Mouse (Mus musculus): ENCODE measurements around the gene Gmeb1. TPM values are rescaled to one million over a fixed set of nuclear protein-coding genes. Genes with fewer than 3 reads are reported as not detected.
"Not testable (repeated sequence)": the region's sequence is repeated elsewhere in the genome, so short reads cannot be mapped to it uniquely, and the experiment has no call there.

The Gmeb1 gene
- polyA plus RNA-seq (2014; fragmentation: Nextera tagmentation; extraction: Ambion mirVana): 34.2 and 37.4 TPM in 2 replicates

GRCm38 (mm10) chr4:132261514-132262357 is at the start of gene Gmeb1:
Gene Gmeb1, minus strand, starts transcription at chr4:132261602.
- Histone ChIP-seq H3K27ac (ENCODE audit: low read length) (peak within 1 kb of the TSS; percentile 94), H3K27me3 (ENCODE audit: control insufficient read depth, insufficient read depth, low read length) (no peaks in the 10 kb centered on the region), H3K36me3 (ENCODE audit: control insufficient read depth, insufficient read depth, low read length) (no peaks in the 10 kb centered on the region), H3K4me3 (ENCODE audit: low read depth, low read length) (peak within 1 kb of the TSS; percentile 60), H3K9ac (replicated peaks; ENCODE audit: low read depth, low read length) (peak within 1 kb of the TSS; percentile 91), H3K4me2 (replicated peaks; ENCODE audit: low read depth, low read length) (peak within 1 kb of the TSS; percentile 90), H3K4me1 (ENCODE audit: control insufficient read depth, insufficient read depth, low read length) (peaks cover 8% of the 10 kb centered on the region; the same call in 1 of the 2 replicates), H3K9me3 (ENCODE audit: control insufficient read depth, low read depth, low read length) (no peaks in the 10 kb centered on the region)
- WGBS: 12% methylated on average over 44 of the region's 49 CpGs
- peak; percentile 92 for ATAC-seq (ENCODE audit: insufficient number of reproducible peaks, insufficient read depth, low FRiP score, low read depth)

- no peak for ATAC-seq (ENCODE audit: insufficient number of reproducible peaks, insufficient read depth, low FRiP score, low read depth)
- Histone ChIP-seq H3K9me3 (ENCODE audit: control insufficient read depth, low read depth, low read length) (no peaks in the 10 kb centered on the region), H3K4me2 (replicated peaks; ENCODE audit: low read depth, low read length) (peak overlapping the region; percentile 65), H3K36me3 (ENCODE audit: control insufficient read depth, insufficient read depth, low read length) (peaks cover 30% of the 10 kb centered on the region), H3K4me3 (ENCODE audit: low read depth, low read length) (peak overlapping the region; percentile 89), H3K27ac (ENCODE audit: low read length) (0 out of 2 replicates have a peak overlapping the region, but pooled peaks have one; percentile 93), H3K27me3 (ENCODE audit: control insufficient read depth, insufficient read depth, low read length) (no peaks in the 10 kb centered on the region), H3K4me1 (ENCODE audit: control insufficient read depth, insufficient read depth, low read length) (0 out of 2 replicates have a peak, but pooled peaks cover 4% of the 10 kb centered on the region), H3K9ac (replicated peaks; ENCODE audit: low read depth, low read length) (peak overlapping the region; percentile 94)
- 31% methylated on average over 10 of the region's 10 CpGs for WGBS
Measured at GRCm38 (mm10) chr4:132309849-132310472, 48.6 kb upstream of the Gmeb1 start.

- H3K27me3 ChIP-seq (ENCODE audit: control insufficient read depth, insufficient read depth, low read length): no peaks in the 10 kb centered on the region
- H3K4me1 ChIP-seq (ENCODE audit: control insufficient read depth, insufficient read depth, low read length): 0 out of 2 replicates have a peak, but pooled peaks cover 4% of the 10 kb centered on the region
- peak overlapping the region; percentile 89 for H3K4me3 ChIP-seq (ENCODE audit: low read depth, low read length)
- H3K9me3 ChIP-seq (ENCODE audit: control insufficient read depth, low read depth, low read length): no peaks in the 10 kb centered on the region
- WGBS: 2% methylated on average over 15 of the region's 15 CpGs
- peaks cover 29% of the 10 kb centered on the region for H3K36me3 ChIP-seq (ENCODE audit: control insufficient read depth, insufficient read depth, low read length)
- peak overlapping the region; percentile 65 for H3K4me2 ChIP-seq (replicated peaks; ENCODE audit: low read depth, low read length)
- ATAC-seq (ENCODE audit: insufficient number of reproducible peaks, insufficient read depth, low FRiP score, low read depth): no peak
- peak overlapping the region; percentile 94 for H3K9ac ChIP-seq (replicated peaks; ENCODE audit: low read depth, low read length)
- H3K27ac ChIP-seq (ENCODE audit: low read length): peak overlapping the region; percentile 93
Measured at GRCm38 (mm10) chr4:132309140-132309848, 47.9 kb upstream of the Gmeb1 start.

DNA sequence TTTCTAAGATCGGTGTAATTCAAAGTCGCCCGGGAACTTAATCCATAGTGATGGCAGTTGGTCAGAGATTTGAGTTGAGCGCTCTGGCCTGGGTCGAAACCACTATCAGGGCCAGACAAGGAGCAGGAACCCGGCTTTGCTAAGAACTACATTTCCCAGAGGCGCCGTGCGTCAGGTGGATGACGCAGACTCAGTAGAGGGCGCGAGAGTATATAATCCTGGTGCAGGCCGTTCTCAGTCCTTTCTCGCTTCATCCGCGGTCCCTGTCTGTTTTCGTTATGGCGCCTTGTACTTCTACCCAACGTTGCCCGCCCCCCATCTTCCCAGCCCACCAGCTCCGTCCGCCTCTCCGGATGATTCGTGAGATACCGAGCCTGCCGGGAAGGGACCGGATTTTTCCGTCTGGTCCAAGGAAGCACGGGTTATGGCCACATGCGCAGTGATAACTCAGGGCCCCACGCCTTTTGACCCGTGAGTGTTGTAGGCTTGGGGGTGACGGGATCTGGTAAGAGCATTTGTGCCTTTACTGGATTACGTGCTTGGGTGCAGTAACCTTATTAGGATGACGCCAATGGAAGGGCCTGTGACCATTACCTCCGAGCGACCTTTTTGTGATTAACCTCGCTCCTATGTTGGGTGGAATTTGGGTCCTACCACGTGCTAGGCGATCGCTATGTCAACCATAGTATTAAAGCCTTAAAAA is 47.2 kb upstream of the Gmeb1 start:
- peak overlapping the region; percentile 94 for H3K9ac ChIP-seq (replicated peaks; ENCODE audit: low read depth, low read length)
- peak; percentile 90 for ATAC-seq (ENCODE audit: insufficient number of reproducible peaks, insufficient read depth, low FRiP score, low read depth)
- peak overlapping the region; percentile 93 for H3K27ac ChIP-seq (ENCODE audit: low read length)
- peak overlapping the region; percentile 89 for H3K4me3 ChIP-seq (ENCODE audit: low read depth, low read length)
- under 1% methylated on average over 41 of the region's 41 CpGs for WGBS
- no peaks in the 10 kb centered on the region for H3K9me3 ChIP-seq (ENCODE audit: control insufficient read depth, low read depth, low read length)
- peak overlapping the region; percentile 65 for H3K4me2 ChIP-seq (replicated peaks; ENCODE audit: low read depth, low read length)
- H3K27me3 ChIP-seq (ENCODE audit: control insufficient read depth, insufficient read depth, low read length): no peaks in the 10 kb centered on the region
- 0 out of 2 replicates have a peak, but pooled peaks cover 4% of the 10 kb centered on the region for H3K4me1 ChIP-seq (ENCODE audit: control insufficient read depth, insufficient read depth, low read length)
- H3K36me3 ChIP-seq (ENCODE audit: control insufficient read depth, insufficient read depth, low read length): peaks cover 22% of the 10 kb centered on the region

DNA sequence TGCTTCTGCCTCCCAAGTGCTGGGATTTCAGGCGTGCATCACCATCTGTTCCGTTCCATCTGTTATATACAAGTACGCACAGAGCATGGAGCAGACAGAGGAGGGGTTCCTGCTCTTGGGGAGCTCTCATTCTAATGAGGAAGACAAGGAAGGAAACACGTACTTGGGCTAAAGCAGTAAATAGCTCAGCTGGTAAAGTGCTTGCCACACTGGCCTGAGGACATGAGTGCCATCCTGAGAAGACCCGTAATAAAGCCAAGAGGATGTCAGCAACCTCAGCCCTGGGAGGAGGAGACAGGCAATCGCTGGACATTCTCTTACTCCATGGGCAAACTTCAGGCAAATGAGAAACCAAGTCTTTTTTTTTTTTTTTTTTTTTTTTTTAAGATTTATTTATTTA is 44.6 kb upstream of the Gmeb1 start:
- 0 out of 2 replicates have a peak, but pooled peaks cover 10% of the 10 kb centered on the region for H3K4me1 ChIP-seq (ENCODE audit: control insufficient read depth, insufficient read depth, low read length)
- H3K27ac ChIP-seq (ENCODE audit: low read length): no peak overlapping the region
- ATAC-seq (ENCODE audit: insufficient number of reproducible peaks, insufficient read depth, low FRiP score, low read depth): no peak
- no peaks in the 10 kb centered on the region for H3K27me3 ChIP-seq (ENCODE audit: control insufficient read depth, insufficient read depth, low read length)
- H3K4me3 ChIP-seq (ENCODE audit: low read depth, low read length): no peak overlapping the region
- no peak overlapping the region for H3K4me2 ChIP-seq (replicated peaks; ENCODE audit: low read depth, low read length)
- no peaks in the 10 kb centered on the region for H3K9me3 ChIP-seq (ENCODE audit: control insufficient read depth, low read depth, low read length)
- 77% methylated on average over 6 of the region's 6 CpGs for WGBS
- no peak overlapping the region for H3K9ac ChIP-seq (replicated peaks; ENCODE audit: low read depth, low read length)
- H3K36me3 ChIP-seq (ENCODE audit: control insufficient read depth, insufficient read depth, low read length): peaks cover 14% of the 10 kb centered on the region

GRCm38 (mm10) chr4:132305276-132305675 is 43.9 kb upstream of the Gmeb1 start:
- Histone ChIP-seq H3K27me3 (ENCODE audit: control insufficient read depth, insufficient read depth, low read length) (no peaks in the 10 kb centered on the region), H3K4me1 (ENCODE audit: control insufficient read depth, insufficient read depth, low read length) (0 out of 2 replicates have a peak, but pooled peaks cover 8% of the 10 kb centered on the region), H3K9me3 (ENCODE audit: control insufficient read depth, low read depth, low read length) (no peaks in the 10 kb centered on the region), H3K27ac (ENCODE audit: low read length) (no peak overlapping the region), H3K36me3 (ENCODE audit: control insufficient read depth, insufficient read depth, low read length) (peaks cover 7% of the 10 kb centered on the region), H3K9ac (replicated peaks; ENCODE audit: low read depth, low read length) (no peak overlapping the region), H3K4me3 (ENCODE audit: low read depth, low read length) (no peak overlapping the region), H3K4me2 (replicated peaks; ENCODE audit: low read depth, low read length) (no peak overlapping the region)
- WGBS: 75% methylated on average over 8 of the region's 8 CpGs
- ATAC-seq (ENCODE audit: insufficient number of reproducible peaks, insufficient read depth, low FRiP score, low read depth): no peak

- not testable (repeated sequence) for H3K27ac ChIP-seq (ENCODE audit: low read length); H3K36me3 ChIP-seq (ENCODE audit: control insufficient read depth, insufficient read depth, low read length); H3K9me3 ChIP-seq (ENCODE audit: control insufficient read depth, low read depth, low read length); ATAC-seq (ENCODE audit: insufficient number of reproducible peaks, insufficient read depth, low FRiP score, low read depth); H3K4me1 ChIP-seq (ENCODE audit: control insufficient read depth, insufficient read depth, low read length); H3K27me3 ChIP-seq (ENCODE audit: control insufficient read depth, insufficient read depth, low read length); H3K9ac ChIP-seq (replicated peaks; ENCODE audit: low read depth, low read length)
- H3K4me2 ChIP-seq (replicated peaks; ENCODE audit: low read depth, low read length): peak overlapping the region; percentile 70
- H3K4me3 ChIP-seq (ENCODE audit: low read depth, low read length): peak overlapping the region; percentile 38
- WGBS: 39% methylated on average over 6 of the region's 6 CpGs
Measured at GRCm38 (mm10) chr4:132303484-132303883, 42.1 kb upstream of the Gmeb1 start.

Data from stomach, embryonic 14.5 days (tissue).